Mouse (Mus musculus): ENCODE measurements at regions not wholly inside any gene's neighbourhood (a gene's known extent, or its start where the extent isn't known, plus 50 kb on each side); places are given as distances from the start of the nearest gene placed in this dataset.

- no peaks in the 10 kb centered on the region for H3K27me3 ChIP-seq
- no peaks in the 10 kb centered on the region for H3K9me3 ChIP-seq
- no peaks in the 10 kb centered on the region for H3K36me3 ChIP-seq
- H3K27ac ChIP-seq (replicated peaks): no peak overlapping the region
- no peak overlapping the region for H3K4me2 ChIP-seq (replicated peaks)
- 46% methylated on average over 2 of the region's 2 CpGs for WGBS
- no peak overlapping the region for H3K9ac ChIP-seq (replicated peaks)
- no peak for ATAC-seq (ENCODE audit: low FRiP score, low read depth)
- no peaks in the 10 kb centered on the region for H3K4me1 ChIP-seq
- H3K4me3 ChIP-seq: no peak overlapping the region
Observed at GRCm38 (mm10) chr6:81595926-81596325, 327.5 kb upstream of the Gcfc2 start.

GRCm38 (mm10) chr6:81608637-81609036 is 314.8 kb upstream of the Gcfc2 start:
- no peak overlapping the region for H3K9ac ChIP-seq (replicated peaks)
- 84% methylated on average over 1 of the region's 1 CpGs for WGBS
- no peaks in the 10 kb centered on the region for H3K9me3 ChIP-seq
- no peak overlapping the region for H3K4me3 ChIP-seq
- H3K36me3 ChIP-seq: no peaks in the 10 kb centered on the region
- no peak overlapping the region for H3K27ac ChIP-seq (replicated peaks)
- no peaks in the 10 kb centered on the region for H3K4me1 ChIP-seq
- no peak for ATAC-seq (ENCODE audit: low FRiP score, low read depth)
- H3K27me3 ChIP-seq: no peaks in the 10 kb centered on the region
- H3K4me2 ChIP-seq (replicated peaks): no peak overlapping the region

DNA sequence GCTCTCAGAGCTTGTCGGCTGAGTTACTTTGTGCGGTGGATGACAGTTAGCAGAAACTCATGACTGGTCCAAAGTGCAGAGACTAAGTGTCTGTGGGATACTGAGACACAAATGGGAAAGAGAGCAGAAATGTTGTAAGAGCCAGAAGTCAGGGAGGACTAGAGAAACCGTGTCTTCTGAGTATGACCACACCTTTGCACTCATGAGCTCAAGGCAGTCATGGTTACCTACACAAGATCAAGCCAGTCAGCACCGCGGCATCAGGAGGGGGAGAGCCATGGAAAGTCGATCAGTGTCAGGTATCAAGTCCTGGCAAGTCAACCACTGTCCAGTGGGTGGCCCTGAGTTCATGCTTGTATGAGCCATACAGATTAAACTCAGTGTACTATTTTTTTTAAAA is 311.5 kb upstream of the Gcfc2 start:
- no peak overlapping the region for H3K4me3 ChIP-seq
- no peaks in the 10 kb centered on the region for H3K27me3 ChIP-seq
- H3K36me3 ChIP-seq: no peaks in the 10 kb centered on the region
- WGBS: 88% methylated on average over 6 of the region's 6 CpGs
- no peak overlapping the region for H3K9ac ChIP-seq (replicated peaks)
- no peak overlapping the region for H3K27ac ChIP-seq (replicated peaks)
- H3K4me1 ChIP-seq: no peaks in the 10 kb centered on the region
- ATAC-seq (ENCODE audit: low FRiP score, low read depth): 0 out of 2 replicates have a peak, but pooled peaks have one; percentile 47
- H3K9me3 ChIP-seq: no peaks in the 10 kb centered on the region
- H3K4me2 ChIP-seq (replicated peaks): no peak overlapping the region

DNA sequence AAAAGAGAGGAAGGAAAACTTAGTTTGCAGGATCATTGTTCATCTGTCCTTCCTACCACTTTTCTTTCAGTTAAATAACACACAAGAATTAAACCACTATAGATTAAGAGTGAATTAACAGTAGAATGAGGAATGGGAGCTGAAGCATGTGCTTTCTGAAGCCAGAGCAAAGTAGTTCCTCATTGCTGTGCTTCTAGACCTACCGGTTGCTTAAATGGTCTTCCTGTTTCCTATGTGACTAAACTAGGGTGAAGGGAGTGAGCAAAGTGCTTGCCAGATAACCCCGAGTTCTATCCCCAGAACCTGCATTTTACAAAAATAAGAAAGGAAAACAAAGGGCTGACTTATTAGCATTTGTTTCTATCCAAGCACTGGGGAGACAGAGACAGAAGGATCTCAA is 305.5 kb upstream of the Gcfc2 start:
- no peaks in the 10 kb centered on the region for H3K4me1 ChIP-seq
- H3K4me3 ChIP-seq: no peak overlapping the region
- H3K9me3 ChIP-seq: no peaks in the 10 kb centered on the region
- ATAC-seq (ENCODE audit: low FRiP score, low read depth): no peak
- no peak overlapping the region for H3K27ac ChIP-seq (replicated peaks)
- no peak overlapping the region for H3K4me2 ChIP-seq (replicated peaks)
- no peak overlapping the region for H3K9ac ChIP-seq (replicated peaks)
- H3K36me3 ChIP-seq: no peaks in the 10 kb centered on the region
- no peaks in the 10 kb centered on the region for H3K27me3 ChIP-seq
- 67% methylated on average over 2 of the region's 2 CpGs for WGBS

GRCm38 (mm10) chr6:81621028-81621427 is 302.4 kb upstream of the Gcfc2 start:
- no peak overlapping the region for H3K9ac ChIP-seq (replicated peaks)

GRCm38 (mm10) chr6:81622714-81623113 is 300.8 kb upstream of the Gcfc2 start:
- 84% methylated on average over 5 of the region's 5 CpGs for WGBS
- H3K4me2 ChIP-seq (replicated peaks): no peak overlapping the region
- ATAC-seq (ENCODE audit: low FRiP score, low read depth): no peak

More at GRCm38 (mm10) chr6:81621028-81621427, 302.4 kb upstream of the Gcfc2 start:
- H3K27me3 ChIP-seq: no peaks in the 10 kb centered on the region
- no peak for ATAC-seq (ENCODE audit: low FRiP score, low read depth)
- H3K9me3 ChIP-seq: no peaks in the 10 kb centered on the region
- WGBS: 94% methylated on average over 4 of the region's 4 CpGs
- H3K4me2 ChIP-seq (replicated peaks): no peak overlapping the region
- H3K27ac ChIP-seq (replicated peaks): no peak overlapping the region
- no peaks in the 10 kb centered on the region for H3K4me1 ChIP-seq
- no peaks in the 10 kb centered on the region for H3K36me3 ChIP-seq
- H3K4me3 ChIP-seq: no peak overlapping the region

DNA sequence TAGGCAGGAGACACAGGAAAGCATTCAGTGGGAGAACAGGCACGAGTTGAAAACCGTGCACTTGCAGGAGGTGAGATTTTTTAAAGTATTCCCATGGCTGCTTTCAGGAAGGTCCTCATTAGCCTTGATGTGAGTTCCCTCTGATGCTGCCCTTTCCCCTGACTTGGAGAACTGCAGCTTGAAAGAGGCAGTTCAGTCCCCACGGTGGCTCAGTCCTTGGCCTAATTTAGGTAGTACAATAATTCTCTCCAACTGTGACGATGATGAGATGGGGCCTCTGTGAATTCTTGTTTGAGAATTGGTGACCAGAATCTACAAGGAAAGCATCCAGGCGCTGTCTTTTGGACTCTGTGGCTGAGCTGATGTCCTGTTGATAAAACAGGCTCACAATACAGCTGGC is 298.5 kb upstream of the Gcfc2 start:
- H3K27ac ChIP-seq (replicated peaks): no peak overlapping the region
- H3K9me3 ChIP-seq: no peaks in the 10 kb centered on the region
- no peaks in the 10 kb centered on the region for H3K36me3 ChIP-seq
- WGBS: 78% methylated on average over 5 of the region's 5 CpGs
- no peak overlapping the region for H3K9ac ChIP-seq (replicated peaks)
- H3K27me3 ChIP-seq: no peaks in the 10 kb centered on the region
- H3K4me2 ChIP-seq (replicated peaks): no peak overlapping the region
- no peaks in the 10 kb centered on the region for H3K4me1 ChIP-seq
- H3K4me3 ChIP-seq: no peak overlapping the region
- ATAC-seq (ENCODE audit: low FRiP score, low read depth): no peak

More at GRCm38 (mm10) chr6:81622714-81623113, 300.8 kb upstream of the Gcfc2 start:
- Histone ChIP-seq H3K27me3 (no peaks in the 10 kb centered on the region), H3K9ac (replicated peaks) (no peak overlapping the region), H3K36me3 (no peaks in the 10 kb centered on the region), H3K4me1 (no peaks in the 10 kb centered on the region), H3K9me3 (no peaks in the 10 kb centered on the region), H3K27ac (replicated peaks) (no peak overlapping the region), H3K4me3 (no peak overlapping the region)

- WGBS: 66% methylated on average over 3 of the region's 3 CpGs
- H3K9ac ChIP-seq (replicated peaks): no peak overlapping the region
- no peaks in the 10 kb centered on the region for H3K36me3 ChIP-seq
- no peaks in the 10 kb centered on the region for H3K27me3 ChIP-seq
- no peak overlapping the region for H3K4me2 ChIP-seq (replicated peaks)
- no peaks in the 10 kb centered on the region for H3K9me3 ChIP-seq
- no peak overlapping the region for H3K27ac ChIP-seq (replicated peaks)
- no peak for ATAC-seq (ENCODE audit: low FRiP score, low read depth)
- no peaks in the 10 kb centered on the region for H3K4me1 ChIP-seq
- H3K4me3 ChIP-seq: no peak overlapping the region
Observed at GRCm38 (mm10) chr6:81633586-81633985, 289.9 kb upstream of the Gcfc2 start.

- H3K27ac ChIP-seq (replicated peaks): no peak overlapping the region
- 88% methylated on average over 3 of the region's 3 CpGs for WGBS
Observed at GRCm38 (mm10) chr6:81647615-81648375, 275.7 kb upstream of the Gcfc2 start.

DNA sequence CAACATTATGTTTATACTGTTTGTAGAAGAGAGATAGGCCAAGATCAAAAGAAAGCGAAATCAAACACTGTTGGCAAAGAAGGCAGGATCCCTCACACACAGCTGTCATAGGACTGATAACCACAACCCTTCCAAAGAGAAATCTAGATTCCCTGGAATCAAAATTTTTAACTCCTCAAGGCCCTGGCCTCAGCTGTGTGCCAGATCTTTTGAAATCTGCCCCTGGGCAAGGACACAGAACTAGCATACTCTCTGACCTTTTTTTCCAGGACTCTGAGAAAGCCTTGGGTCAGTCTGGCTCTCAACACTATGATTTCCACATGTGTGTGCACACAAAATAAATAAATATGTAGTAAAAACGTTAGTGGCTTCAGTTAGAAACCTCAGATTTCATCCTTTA is 271.6 kb upstream of the Gcfc2 start:
- no peak for ATAC-seq (ENCODE audit: low FRiP score, low read depth)
- no peak overlapping the region for H3K27ac ChIP-seq (replicated peaks)
- H3K4me2 ChIP-seq (replicated peaks): no peak overlapping the region
- H3K9ac ChIP-seq (replicated peaks): no peak overlapping the region
- no peaks in the 10 kb centered on the region for H3K9me3 ChIP-seq
- WGBS: 65% methylated on average over 2 of the region's 2 CpGs
- H3K27me3 ChIP-seq: no peaks in the 10 kb centered on the region
- no peaks in the 10 kb centered on the region for H3K36me3 ChIP-seq
- H3K4me1 ChIP-seq: no peaks in the 10 kb centered on the region
- H3K4me3 ChIP-seq: no peak overlapping the region

More at GRCm38 (mm10) chr6:81647615-81648375, 275.7 kb upstream of the Gcfc2 start:
- Histone ChIP-seq H3K4me2 (replicated peaks) (no peak overlapping the region), H3K9ac (replicated peaks) (no peak overlapping the region), H3K9me3 (no peaks in the 10 kb centered on the region), H3K36me3 (no peaks in the 10 kb centered on the region), H3K27me3 (no peaks in the 10 kb centered on the region), H3K4me1 (no peaks in the 10 kb centered on the region), H3K4me3 (no peak overlapping the region)
- no peak for ATAC-seq (ENCODE audit: low FRiP score, low read depth)

- Histone ChIP-seq H3K9ac (replicated peaks) (no peak overlapping the region), H3K4me3 (no peak overlapping the region), H3K27ac (replicated peaks) (no peak overlapping the region), H3K27me3 (no peaks in the 10 kb centered on the region), H3K36me3 (no peaks in the 10 kb centered on the region), H3K9me3 (no peaks in the 10 kb centered on the region), H3K4me1 (0 out of 2 replicates have a peak, but pooled peaks cover 4% of the 10 kb centered on the region), H3K4me2 (replicated peaks) (no peak overlapping the region)
- ATAC-seq (ENCODE audit: low FRiP score, low read depth): no peak
- 84% methylated on average over 2 of the region's 2 CpGs for WGBS
Observed at GRCm38 (mm10) chr6:81655205-81655604, 268.3 kb upstream of the Gcfc2 start.

GRCm38 (mm10) chr6:81660478-81661395 is 262.7 kb upstream of the Gcfc2 start:
- no peak overlapping the region for H3K9ac ChIP-seq (replicated peaks)

More at GRCm38 (mm10) chr6:81660478-81661395, 262.7 kb upstream of the Gcfc2 start:
- Histone ChIP-seq H3K27ac (replicated peaks) (peak overlapping the region; percentile 75), H3K4me3 (no peak overlapping the region), H3K9me3 (no peaks in the 10 kb centered on the region), H3K36me3 (no peaks in the 10 kb centered on the region), H3K27me3 (no peaks in the 10 kb centered on the region), H3K4me2 (replicated peaks) (peak overlapping the region; percentile 36), H3K4me1 (peaks cover 16% of the 10 kb centered on the region; the same call in 1 of the 2 replicates)
- peak; percentile 88 for ATAC-seq (ENCODE audit: low FRiP score, low read depth)
- 28% methylated on average over 17 of the region's 17 CpGs for WGBS
